Mouse (Mus musculus): ENCODE results near the gene Medag.

Medag gene

DNA sequence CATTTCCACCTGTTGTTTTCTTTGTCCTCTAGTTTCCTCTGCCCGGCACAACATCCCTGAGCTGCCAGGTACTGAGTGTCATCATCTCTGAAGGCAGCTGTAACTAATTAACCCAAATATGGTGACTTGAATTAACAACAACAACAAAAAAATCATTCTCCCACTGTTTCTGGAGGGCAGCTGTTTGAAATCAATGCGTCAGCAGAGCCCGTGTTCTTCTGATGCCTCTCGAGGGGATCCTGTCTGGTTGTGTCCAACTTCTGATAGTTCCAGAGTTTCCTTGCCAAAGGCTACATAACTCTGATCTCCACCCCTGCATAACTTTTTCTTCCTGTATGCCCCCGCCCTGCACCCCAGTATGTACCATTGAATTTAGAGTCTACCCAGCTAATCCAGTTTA lies 28.9 kb upstream of the Medag start:
- DNase-seq (ENCODE audit: low read depth, low spot score): no peak

DNA sequence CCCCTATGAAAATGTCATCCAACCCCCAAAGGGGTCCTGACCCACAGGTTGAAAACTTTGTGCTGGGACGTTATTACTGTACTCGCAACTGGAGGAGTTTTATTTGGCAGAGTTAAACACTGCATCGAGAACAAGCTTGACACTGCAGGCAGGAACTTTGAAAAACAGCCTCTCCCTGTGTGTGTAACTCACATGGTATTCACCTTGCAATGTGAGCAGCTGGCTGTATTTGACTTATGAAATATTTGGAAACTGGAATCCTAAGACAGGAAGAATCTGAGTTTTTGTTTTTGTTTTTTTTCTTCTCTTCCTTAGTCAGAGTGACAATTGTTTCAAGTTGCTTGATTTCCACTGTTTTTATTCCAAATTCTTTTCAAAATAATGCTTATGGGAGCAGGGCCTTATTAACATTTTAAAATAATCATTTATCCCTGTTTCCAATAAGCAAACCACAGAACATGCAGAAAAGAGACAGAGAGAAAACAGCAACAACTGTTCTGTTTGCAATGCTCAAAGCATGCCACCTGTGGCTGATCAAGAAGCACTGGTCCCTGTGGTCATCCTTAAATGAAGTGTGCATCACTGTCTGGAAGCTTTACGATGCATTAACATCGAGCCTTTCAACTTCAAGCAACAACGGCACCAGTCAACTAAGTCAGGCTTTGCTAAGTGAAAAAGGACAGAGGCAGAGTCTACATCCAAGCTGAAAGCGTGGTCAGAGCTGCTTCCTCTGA lies 26.2 kb upstream of the Medag start:
- DNase-seq (ENCODE audit: low read depth, low spot score): no peak

GRCm38 (mm10) chr5:149386294-149386850 lies 25.2 kb upstream of the Medag start:
- DNase-seq (ENCODE audit: low read depth, low spot score): no peak

DNA sequence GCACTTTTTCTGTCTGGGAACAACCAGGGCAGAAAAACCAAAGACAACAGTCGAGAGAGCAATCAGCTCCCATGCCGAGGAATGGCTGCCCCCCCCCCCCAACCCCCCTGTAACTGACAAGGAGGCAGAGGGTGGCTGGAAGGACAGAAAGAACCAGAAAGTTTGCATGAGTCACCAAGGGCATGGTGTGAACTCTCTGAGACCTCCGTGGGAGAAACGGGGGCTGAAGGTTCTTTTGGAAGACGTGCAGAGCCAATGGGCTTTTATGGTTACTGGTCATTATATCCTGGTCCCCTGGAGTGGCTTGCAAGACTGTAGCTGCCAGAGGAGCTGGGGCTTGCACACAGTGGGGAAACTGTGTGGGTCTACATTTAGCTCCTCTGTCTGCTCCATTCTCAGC lies 22.6 kb upstream of the Medag start:
- no peak for DNase-seq (ENCODE audit: low read depth, low spot score)

DNA sequence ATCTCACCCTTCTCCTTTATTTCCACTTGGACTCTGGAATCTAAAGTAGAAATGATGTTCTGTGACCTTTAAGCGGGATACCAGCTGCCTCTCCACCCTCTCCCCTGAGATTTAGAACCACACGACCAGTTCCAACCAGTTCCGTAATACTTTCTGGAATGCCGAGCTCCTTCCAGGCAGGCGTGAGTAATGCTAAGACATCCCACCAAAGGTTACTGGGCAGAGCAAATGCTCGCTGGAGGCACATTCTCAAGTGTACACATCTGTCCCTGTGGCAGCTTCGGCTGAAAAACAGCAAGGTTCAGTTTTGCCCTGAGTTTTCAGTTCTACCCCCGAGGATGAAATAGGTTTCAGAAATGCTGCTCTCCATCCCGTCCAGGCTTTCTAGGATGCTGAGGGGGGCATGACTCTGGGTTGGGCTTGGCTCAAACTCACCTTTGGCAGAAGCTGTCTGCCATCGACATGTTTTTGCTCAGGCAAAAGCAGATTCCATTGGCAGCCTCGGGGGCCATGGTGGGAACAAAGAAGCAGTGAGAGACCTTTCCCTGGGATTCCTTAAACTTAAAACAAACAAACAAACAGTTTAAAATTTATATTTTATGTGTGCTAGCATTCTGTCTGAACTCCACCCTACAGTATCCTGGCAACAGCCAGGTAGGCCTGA lies 21.9 kb upstream of the Medag start:
- DNase-seq (ENCODE audit: low read depth, low spot score): no peak

DNA sequence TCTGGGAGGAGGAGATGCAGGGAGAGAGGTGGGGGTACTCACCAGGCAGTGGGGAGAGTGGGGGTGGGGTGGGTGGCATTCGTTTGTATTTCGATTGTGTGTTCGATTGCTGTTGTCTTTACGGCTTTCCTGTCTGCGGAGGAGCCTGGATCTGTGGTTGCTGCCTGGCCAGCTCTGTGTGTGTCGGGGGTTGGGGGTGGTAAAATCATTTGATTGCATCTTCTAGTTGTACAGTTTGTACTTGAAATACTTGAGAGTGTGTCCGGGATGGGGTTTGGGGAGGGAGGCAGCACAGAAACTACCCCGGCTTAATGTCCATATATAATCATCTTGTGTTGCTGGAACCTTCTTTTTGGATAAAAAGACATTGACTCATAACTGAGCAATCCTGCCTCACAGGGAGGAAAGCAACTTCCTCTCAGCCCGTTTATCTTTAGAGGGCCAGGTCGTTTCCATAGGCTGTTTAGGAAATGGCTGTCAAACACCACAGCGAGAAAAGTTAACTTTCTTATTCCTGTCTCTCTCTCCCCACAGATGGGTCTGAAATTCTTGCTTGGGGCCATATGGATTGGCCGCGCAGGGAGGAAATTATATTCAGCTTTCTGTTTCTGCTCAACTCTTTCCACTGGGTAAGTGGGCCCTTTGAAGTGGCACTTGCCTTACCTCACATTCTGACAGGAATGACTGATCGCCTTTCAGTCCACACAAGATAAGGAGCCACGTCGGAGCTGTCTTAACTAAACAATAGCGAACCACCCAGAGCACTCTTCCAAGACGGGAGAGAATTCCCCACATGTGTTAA lies 19.8 kb upstream of the Medag start:
- DNase-seq (ENCODE audit: low read depth, low spot score): no peak

- no peak for DNase-seq (ENCODE audit: low read depth, low spot score)
Observed at GRCm38 (mm10) chr5:149392420-149392988, 19.0 kb upstream of the Medag start.

DNA sequence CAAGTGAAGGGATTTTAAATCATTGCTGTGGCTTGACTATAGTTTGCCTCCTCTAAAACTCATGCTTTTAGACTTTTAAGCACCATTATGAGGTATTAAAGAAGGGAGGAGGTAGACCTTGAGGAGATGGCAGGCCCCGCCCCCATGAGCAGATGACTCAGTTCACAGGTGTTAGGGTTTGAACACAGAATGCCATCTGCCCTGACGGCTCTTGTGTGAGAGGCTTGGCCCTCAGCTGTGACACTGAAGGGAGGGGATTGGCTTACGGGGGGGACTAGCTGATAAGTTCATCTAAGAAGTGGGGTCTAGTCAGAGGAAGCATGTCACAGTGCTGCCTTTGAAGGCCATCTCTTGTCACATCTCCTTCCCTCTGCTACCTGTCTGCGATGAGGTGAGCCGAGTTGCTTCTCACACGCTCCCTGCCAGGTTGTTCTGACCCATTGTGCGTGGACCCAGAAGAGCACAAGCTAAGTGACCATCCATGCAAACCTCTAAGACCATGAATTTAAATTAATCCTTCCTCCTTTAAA lies 10.0 kb upstream of the Medag start:
- DNase-seq (ENCODE audit: low read depth, low spot score): no peak

GRCm38 (mm10) chr5:149402029-149402428 lies 9.5 kb upstream of the Medag start:
- no peak for DNase-seq (ENCODE audit: low read depth, low spot score)

- no peak for DNase-seq (ENCODE audit: low read depth, low spot score)
Observed at GRCm38 (mm10) chr5:149403386-149403785, 8.2 kb upstream of the Medag start.

DNA sequence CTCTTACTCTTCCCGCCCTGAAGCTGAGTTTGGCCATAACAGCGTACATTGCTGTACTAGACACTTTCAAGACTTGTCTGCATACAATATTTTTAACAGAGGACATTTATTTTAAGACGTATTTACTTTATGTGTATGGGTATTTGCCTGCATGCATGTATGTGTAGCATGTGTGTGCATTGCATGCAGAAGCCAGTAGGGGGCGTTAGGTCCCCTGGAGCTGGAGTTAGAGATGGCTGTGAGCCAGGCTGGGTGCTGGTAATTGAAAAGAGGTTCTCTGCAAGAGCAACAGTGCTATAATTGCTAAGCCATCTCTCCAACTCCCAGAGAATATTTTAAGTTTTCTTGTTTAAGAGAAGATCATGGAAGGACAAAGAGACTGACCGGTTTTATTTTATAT lies 6.8 kb upstream of the Medag start:
- no peak for DNase-seq (ENCODE audit: low read depth, low spot score)

- DNase-seq (ENCODE audit: low read depth, low spot score): no peak
Observed at GRCm38 (mm10) chr5:149406791-149407276, 4.7 kb upstream of the Medag start.

DNA sequence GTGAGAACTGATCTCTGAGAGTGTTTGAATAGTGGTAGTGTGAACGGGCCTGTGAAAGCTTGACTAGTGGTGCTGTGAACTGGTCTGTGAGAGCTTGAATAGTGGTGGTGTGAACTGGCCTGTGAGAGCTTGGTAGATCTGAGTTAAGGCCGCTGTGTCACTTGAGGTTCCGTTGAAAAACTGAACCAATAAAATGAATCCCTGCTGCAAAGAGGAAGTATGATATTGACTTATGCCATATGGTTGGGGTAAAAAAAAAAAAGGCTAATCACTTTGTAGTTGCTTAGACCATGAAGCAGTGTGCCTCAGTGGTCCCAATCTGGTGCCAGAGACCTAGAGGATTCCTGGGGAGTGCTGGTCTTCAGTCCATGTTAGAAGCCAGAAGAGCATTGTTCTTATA lies 2.0 kb upstream of the Medag start:
- DNase-seq (ENCODE audit: low read depth, low spot score): no peak

DNA sequence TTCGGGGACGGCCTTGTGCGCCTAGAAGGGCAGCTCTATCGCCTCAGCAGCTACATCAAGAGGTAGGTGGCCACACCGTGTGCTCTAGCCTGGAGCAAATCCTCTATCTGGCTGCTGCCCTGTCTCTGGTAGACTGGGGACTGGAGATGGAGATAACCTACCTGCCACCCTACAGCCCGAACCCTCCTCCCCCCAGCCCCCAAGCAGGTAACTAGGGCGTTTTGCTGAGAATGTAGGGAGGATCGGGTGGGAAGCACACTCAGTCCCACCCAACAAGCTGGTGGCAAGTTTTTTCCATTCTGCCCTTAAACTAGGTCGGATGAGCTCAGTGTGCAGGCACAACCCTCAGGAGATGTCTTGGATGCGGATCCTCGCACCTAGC lies 636 bp downstream of the Medag start:
- no peak for DNase-seq (ENCODE audit: low read depth, low spot score)

GRCm38 (mm10) chr5:149412671-149413070 lies 1.1 kb downstream of the Medag start:
- DNase-seq (ENCODE audit: low read depth, low spot score): no peak

DNA sequence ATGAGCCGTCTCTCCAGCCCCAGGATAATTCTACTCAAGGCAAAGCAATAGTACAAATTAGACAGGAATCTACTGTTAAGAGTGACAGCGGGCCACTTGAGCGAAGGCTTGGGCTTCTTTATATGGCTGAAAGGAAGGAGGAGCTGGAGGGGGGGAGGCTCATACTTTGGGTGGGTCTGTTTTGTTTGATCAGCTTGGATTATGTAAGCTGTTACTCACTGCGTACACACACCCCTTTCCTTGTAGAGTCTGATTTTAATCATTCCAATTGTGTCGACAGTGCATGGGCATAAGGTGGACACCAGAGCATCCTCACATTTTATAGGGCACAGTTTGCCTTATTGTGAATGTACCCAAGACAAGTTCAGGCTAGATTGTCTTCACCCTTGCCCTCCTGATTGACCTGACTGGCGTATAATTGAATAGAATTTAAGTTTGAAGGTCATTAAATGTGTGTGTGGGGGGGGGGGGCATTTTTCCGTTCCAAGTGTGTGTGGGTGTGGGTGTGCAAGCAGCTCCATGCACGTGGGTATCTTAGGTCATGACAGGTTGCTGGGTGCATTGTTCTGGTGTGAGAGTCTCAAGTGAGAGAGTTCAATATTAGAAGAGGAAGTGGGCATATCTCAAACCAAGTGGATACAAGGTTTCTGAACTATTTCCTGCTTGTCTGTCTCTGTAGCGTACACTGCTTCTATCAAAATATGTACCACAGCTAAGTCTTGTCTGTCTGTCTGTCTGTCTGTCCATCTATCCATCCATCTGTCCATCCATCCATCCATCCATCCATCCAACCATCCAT lies 3.0 kb downstream of the Medag start:
- no peak for DNase-seq (ENCODE audit: low read depth, low spot score)

GRCm38 (mm10) chr5:149417381-149417780 lies 5.8 kb downstream of the Medag start:
- DNase-seq (ENCODE audit: low read depth, low spot score): peak; percentile 26

DNA sequence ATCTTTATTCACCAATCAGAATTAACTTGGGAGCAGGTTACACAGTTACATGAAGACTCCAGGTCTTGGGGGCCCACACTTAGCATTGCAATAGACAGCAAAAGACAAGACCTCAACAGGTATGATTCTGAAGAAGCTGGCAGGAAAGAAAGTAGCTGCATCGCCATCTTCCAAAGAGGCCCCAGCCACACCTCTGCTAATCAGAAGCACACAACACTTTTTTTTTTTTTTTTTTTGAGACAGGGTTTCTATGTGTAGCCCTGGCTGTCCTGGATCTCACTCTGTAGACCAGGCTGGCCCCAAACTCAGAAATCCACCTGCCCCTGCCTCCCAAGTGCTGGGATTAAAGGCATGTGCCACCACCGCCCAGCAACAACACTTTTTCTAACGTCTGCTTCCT lies 15.0 kb downstream of the Medag start:
- DNase-seq (ENCODE audit: low read depth, low spot score): no peak

GRCm38 (mm10) chr5:149427277-149428060 lies 15.9 kb downstream of the Medag start:
- DNase-seq (ENCODE audit: low read depth, low spot score): no peak

DNA sequence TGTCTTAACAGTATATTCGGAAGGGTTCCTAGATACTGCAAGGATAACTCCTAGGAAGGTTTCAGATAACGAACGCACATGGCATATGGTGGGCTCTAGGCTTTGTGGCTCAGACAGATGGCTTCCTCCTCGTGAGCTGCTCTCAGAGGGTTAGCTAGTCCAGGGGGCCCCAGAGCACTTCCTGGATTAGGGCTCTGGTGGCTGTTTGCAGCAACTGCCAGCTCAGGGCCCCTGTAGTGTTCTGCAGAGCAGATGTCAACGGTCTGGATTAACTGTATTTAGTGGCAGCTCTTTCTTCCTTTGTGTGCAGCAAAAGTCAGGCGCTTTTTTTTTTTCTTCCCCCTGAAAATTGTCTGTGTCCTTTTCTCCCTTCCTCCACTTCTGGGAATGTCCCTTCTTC lies 16.8 kb downstream of the Medag start:
- DNase-seq (ENCODE audit: low read depth, low spot score): peak; percentile 18
